Mouse (Mus musculus): ENCODE data around the gene Vmn1r18.

DNA sequence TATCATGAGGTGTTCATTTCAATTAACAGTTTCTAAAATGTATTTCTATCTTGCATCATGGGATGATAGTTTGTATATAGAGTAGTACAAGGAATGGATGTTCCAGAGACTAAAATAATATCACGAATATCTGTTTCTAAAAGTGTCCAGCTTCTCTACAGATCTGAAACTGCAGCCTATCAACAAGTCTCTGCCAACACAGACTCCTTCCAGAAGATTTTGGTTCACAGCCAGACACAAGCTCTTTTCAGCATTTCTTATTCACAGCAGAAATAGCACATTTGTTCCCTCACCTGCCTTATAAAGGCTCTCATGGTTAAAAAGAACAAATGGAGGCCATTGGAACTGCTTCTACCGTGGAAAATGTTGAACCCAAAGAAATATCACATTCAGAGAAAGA, 38.7 kb downstream of the Vmn1r18 start:
- no peak for TF ChIP-seq CTCF (IDR thresholded peaks at IDR 0.05; ENCODE audit: control insufficient read depth, insufficient read depth, low read length)
- TF ChIP-seq POLR2A (IDR thresholded peaks at IDR 0.05; ENCODE audit: borderline replicate concordance, control insufficient read depth, low read depth, low read length) = no peak

Data from bone marrow, adult 2 months (tissue).